Mouse (Mus musculus) midbrain, embryonic 11.5 days (tissue): ENCODE measurements at regions not wholly inside any gene's neighbourhood (a gene's known extent, or its start where the extent isn't known, plus 50 kb on each side); places are given as distances from the start of the nearest gene placed in this dataset.

Experiments
- ATAC-seq: fragments of 200-750 bp; cut with Nextera tagmentation; 2 replicates; pipeline ENCODE4 v1.8.0; 2017; ENCODE audit warnings: moderate TSS enrichment, moderate library complexity; ENCODE audit not compliant: low FRiP score
- DNase-seq: peaks from one replicate; pipeline ENCODE4 v3.0.0; 2015; ENCODE audit warnings: low spot score; ENCODE audit errors: missing footprints
- H3K27ac ChIP-seq: fragments of 300-500 bp; sonication (generic); 2 replicates; pipeline ENCODE4 v1.5.1; 2014; ENCODE audit warnings: low read depth, low read length
- H3K27me3 ChIP-seq: fragments of 300-500 bp; sonication (generic); 2 replicates; pipeline ENCODE4 v1.6.1; 2014; ENCODE audit warnings: mild to moderate bottlenecking, low read length, moderate library complexity, mixed read lengths; ENCODE audit not compliant: control insufficient read depth, insufficient read depth
- H3K36me3 ChIP-seq: fragments of 300-500 bp; sonication (generic); 2 replicates; pipeline ENCODE4 v1.6.1; 2014; ENCODE audit warnings: mild to moderate bottlenecking, low read length, moderate library complexity, mixed read lengths; ENCODE audit not compliant: control insufficient read depth, insufficient read depth
- H3K4me1 ChIP-seq: fragments of 300-500 bp; sonication (generic); 2 replicates; pipeline ENCODE4 v1.6.1; 2014; ENCODE audit warnings: low read length; ENCODE audit not compliant: control insufficient read depth, insufficient read depth
- H3K4me2 ChIP-seq: fragments of 300-500 bp; sonication (generic); 2 replicates; pipeline ENCODE4 v1.6.1; 2014; ENCODE audit warnings: mild to moderate bottlenecking, moderate library complexity
- H3K4me3 ChIP-seq: fragments of 300-500 bp; sonication (generic); 2 replicates; pipeline ENCODE4 v1.5.1; 2014; ENCODE audit warnings: low read depth, low read length
- H3K9ac ChIP-seq: fragments of 300-500 bp; sonication (generic); 2 replicates; pipeline ENCODE4 v1.6.1; 2014; ENCODE audit warnings: low read length
- H3K9me3 ChIP-seq: fragments of 300-500 bp; sonication (generic); 2 replicates; pipeline ENCODE4 v1.6.1; 2016; ENCODE audit warnings: low read length; ENCODE audit not compliant: control insufficient read depth
- WGBS: fragments of 180-500 bp; shearing (Covaris S2); extraction: QIAGEN DNeasy Blood & Tissue Kit; methylation state at CpG from one replicate; pipeline ENCODE4 v1.1.7; 2014; 5-methylcytosine and 5-hydroxymethylcytosine counted together

GRCm38 (mm10) chr19:32974778-32975240, 217.5 kb downstream of the Pten start:
- Histone ChIP-seq H3K4me2 (no peak overlapping the region), H3K9me3 (no peaks in the 10 kb centered on the region), H3K9ac (no peak overlapping the region), H3K27me3 (no peaks in the 10 kb centered on the region), H3K4me3 (no peak overlapping the region), H3K27ac (no peak overlapping the region), H3K36me3 (no peaks in the 10 kb centered on the region), H3K4me1 (no peaks in the 10 kb centered on the region)
- 95% methylated on average over 4 of the region's 4 CpGs for WGBS
- ATAC-seq, result no peak
- DNase-seq, result no peak

GRCm38 (mm10) chr19:32975303-32975702, 218.0 kb downstream of the Pten start:
- H3K4me1 ChIP-seq, result no peaks in the 10 kb centered on the region
- H3K27me3 ChIP-seq, result no peaks in the 10 kb centered on the region
- DNase-seq, result no peak
- no peaks in the 10 kb centered on the region for H3K9me3 ChIP-seq
- no peaks in the 10 kb centered on the region for H3K36me3 ChIP-seq
- 89% methylated on average over 5 of the region's 5 CpGs for WGBS
- H3K27ac ChIP-seq, result no peak overlapping the region
- no peak overlapping the region for H3K4me3 ChIP-seq
- ATAC-seq, result no peak
- no peak overlapping the region for H3K9ac ChIP-seq
- no peak overlapping the region for H3K4me2 ChIP-seq

GRCm38 (mm10) chr19:32976507-32976906, 219.2 kb downstream of the Pten start:
- no peak overlapping the region for H3K27ac ChIP-seq
- ATAC-seq, result no peak
- 88% methylated on average over 7 of the region's 7 CpGs for WGBS
- no peaks in the 10 kb centered on the region for H3K4me1 ChIP-seq
- no peak overlapping the region for H3K4me2 ChIP-seq
- H3K27me3 ChIP-seq, result no peaks in the 10 kb centered on the region
- DNase-seq, result no peak
- H3K9ac ChIP-seq, result no peak overlapping the region
- no peak overlapping the region for H3K4me3 ChIP-seq
- H3K36me3 ChIP-seq, result no peaks in the 10 kb centered on the region
- H3K9me3 ChIP-seq, result no peaks in the 10 kb centered on the region

GRCm38 (mm10) chr19:32978037-32978745, 220.9 kb downstream of the Pten start:
- Histone ChIP-seq H3K36me3 (no peaks in the 10 kb centered on the region), H3K4me3 (no peak overlapping the region), H3K27me3 (no peaks in the 10 kb centered on the region), H3K4me1 (no peaks in the 10 kb centered on the region), H3K9ac (no peak overlapping the region), H3K27ac (no peak overlapping the region), H3K9me3 (no peaks in the 10 kb centered on the region), H3K4me2 (no peak overlapping the region)
- WGBS, result 94% methylated on average over 7 of the region's 7 CpGs
- DNase-seq (no peak), ATAC-seq (no peak)

GRCm38 (mm10) chr19:32980142-32980541, 222.8 kb downstream of the Pten start:
- Histone ChIP-seq H3K36me3 (no peaks in the 10 kb centered on the region), H3K4me2 (no peak overlapping the region), H3K4me1 (no peaks in the 10 kb centered on the region), H3K4me3 (no peak overlapping the region), H3K27me3 (no peaks in the 10 kb centered on the region), H3K9me3 (no peaks in the 10 kb centered on the region), H3K27ac (no peak overlapping the region), H3K9ac (no peak overlapping the region)
- no peak for ATAC-seq
- no peak for DNase-seq
- 87% methylated on average over 5 of the region's 5 CpGs for WGBS

- no peak overlapping the region for H3K9ac ChIP-seq
- DNase-seq, result no peak
- ATAC-seq, result no peak
- H3K4me1 ChIP-seq, result no peaks in the 10 kb centered on the region
- H3K9me3 ChIP-seq, result no peaks in the 10 kb centered on the region
- H3K27ac ChIP-seq, result no peak overlapping the region
- H3K36me3 ChIP-seq, result no peaks in the 10 kb centered on the region
- no peak overlapping the region for H3K4me2 ChIP-seq
- no peak overlapping the region for H3K4me3 ChIP-seq
- WGBS, result 81% methylated on average over 5 of the region's 5 CpGs
- H3K27me3 ChIP-seq, result no peaks in the 10 kb centered on the region
Observed at GRCm38 (mm10) chr19:32988713-32989112, 231.4 kb downstream of the Pten start.

- ATAC-seq (no peak), DNase-seq (no peak)
- H3K36me3 ChIP-seq, result no peaks in the 10 kb centered on the region
- H3K4me1 ChIP-seq, result no peaks in the 10 kb centered on the region
- no peak overlapping the region for H3K9ac ChIP-seq
- H3K27ac ChIP-seq, result no peak overlapping the region
- no peaks in the 10 kb centered on the region for H3K27me3 ChIP-seq
- H3K4me3 ChIP-seq, result no peak overlapping the region
- H3K4me2 ChIP-seq, result no peak overlapping the region
- no peaks in the 10 kb centered on the region for H3K9me3 ChIP-seq
- WGBS, result 85% methylated on average over 6 of the region's 6 CpGs
Observed at GRCm38 (mm10) chr19:32989346-32989745, 232.0 kb downstream of the Pten start.

GRCm38 (mm10) chr19:32990576-32990975, 233.3 kb downstream of the Pten start:
- no peaks in the 10 kb centered on the region for H3K36me3 ChIP-seq
- ATAC-seq (no peak), DNase-seq (no peak)
- WGBS, result 83% methylated on average over 6 of the region's 6 CpGs
- no peaks in the 10 kb centered on the region for H3K4me1 ChIP-seq
- H3K4me2 ChIP-seq, result no peak overlapping the region
- no peaks in the 10 kb centered on the region for H3K9me3 ChIP-seq
- no peak overlapping the region for H3K9ac ChIP-seq
- H3K27me3 ChIP-seq, result no peaks in the 10 kb centered on the region
- no peak overlapping the region for H3K27ac ChIP-seq
- no peak overlapping the region for H3K4me3 ChIP-seq

- Histone ChIP-seq H3K36me3 (no peaks in the 10 kb centered on the region), H3K4me1 (no peaks in the 10 kb centered on the region), H3K4me3 (no peak overlapping the region), H3K27me3 (no peaks in the 10 kb centered on the region), H3K9me3 (no peaks in the 10 kb centered on the region), H3K9ac (no peak overlapping the region), H3K27ac (no peak overlapping the region), H3K4me2 (no peak overlapping the region)
- ATAC-seq (no peak), DNase-seq (no peak)
- WGBS, result 86% methylated on average over 2 of the region's 3 CpGs
Observed at GRCm38 (mm10) chr19:32998576-32999170, 241.4 kb downstream of the Pten start.
